Mouse (Mus musculus) bone marrow macrophage, adult 2 months (primary cell): Measurements from ENCODE around the gene Akap2.

Source experiments
- CTCF ChIP-seq: IDR thresholded peaks from 2 replicates; pipeline ENCODE4 v1.5.1; 2012; ENCODE audit warnings: low read depth, mild to moderate bottlenecking, low read length, moderate library complexity
- POLR2A ChIP-seq: IDR thresholded peaks from 2 replicates; pipeline ENCODE4 v1.6.1; 2012; ENCODE audit warnings: mild to moderate bottlenecking, low read depth, low read length, borderline replicate concordance

- TF ChIP-seq CTCF = no peak
- no peak for TF ChIP-seq POLR2A
These were observed 46.9 kb downstream of the Akap2 start for GRCm38 (mm10) chr4:57764392-57764791.
